Mouse (Mus musculus) macrophage (primary cell): Measurements from ENCODE around the gene Txndc9. TPM values are rescaled to one million over a fixed set of nuclear protein-coding genes. Genes with fewer than 3 reads are reported as not detected.

ENCODE experiments used
- H3K27ac ChIP-seq: fragments of 350-480 bp; formaldehyde crosslinking; 2 replicates; pipeline ENCODE4 v1.9.0; 2021
- H3K36me3 ChIP-seq: fragments of 350-480 bp; formaldehyde crosslinking; 2 replicates; pipeline ENCODE4 v1.9.0; 2021; ENCODE audit errors: inconsistent target
- H3K4me3 ChIP-seq: fragments of 350-480 bp; formaldehyde crosslinking; 2 replicates; pipeline ENCODE4 v1.9.0; 2021; ENCODE audit errors: inconsistent target
- H3K79me2 ChIP-seq: fragments of 350-480 bp; formaldehyde crosslinking; 2 replicates; pipeline ENCODE4 v1.9.0; 2021; ENCODE audit errors: inconsistent target
- WGBS: methylation state at CpG from one replicate; pipeline ENCODE4 v1.1.7; 2026; ENCODE audit warnings: inconsistent platforms; ENCODE audit not compliant: missing documents; 5-methylcytosine and 5-hydroxymethylcytosine counted together
- polyA plus RNA-seq: library from polyadenylated mRNA; stranded (reverse); fragments of 250-400 nt; gene quantifications from 3 replicates; pipeline ENCODE4 v1.2.4, GENCODE M21; 2018; ENCODE audit warnings: inconsistent platforms
- total RNA-seq, 78 experiments: library from RNA; depleted of rRNA; stranded (reverse); fragments of 250-400 nt; gene quantifications; 1 replicate in 9 of 78; 2 replicates in 24 of 78; 3 replicates in 43 of 78; 4 replicates in 2 of 78; pipeline ENCODE4 v1.2.4; 2018; ENCODE audit warnings: inconsistent platforms in 56 of 78

Txndc9 gene
- total RNA-seq (2018; cell fraction: chromatin; rRNA removed) = 100 to 1,000 TPM in 14 of 26 experiments, 10 to 100 TPM in 12; 60.4 to 157 (median 103) TPM
- total RNA-seq (2018; cell fraction: cytosol; rRNA removed) = 10 to 100 TPM; 50.3 to 74.5 (median 60.6) TPM
- 100 to 1,000 TPM in 10 of 26 experiments, 10 to 100 TPM in 16; 62.7 to 133 (median 95.9) TPM for total RNA-seq (2018; cell fraction: nucleus; rRNA removed)
- polyA plus RNA-seq = 51.7 to 80.7 TPM (median 53.0 TPM) in 3 replicates

DNA sequence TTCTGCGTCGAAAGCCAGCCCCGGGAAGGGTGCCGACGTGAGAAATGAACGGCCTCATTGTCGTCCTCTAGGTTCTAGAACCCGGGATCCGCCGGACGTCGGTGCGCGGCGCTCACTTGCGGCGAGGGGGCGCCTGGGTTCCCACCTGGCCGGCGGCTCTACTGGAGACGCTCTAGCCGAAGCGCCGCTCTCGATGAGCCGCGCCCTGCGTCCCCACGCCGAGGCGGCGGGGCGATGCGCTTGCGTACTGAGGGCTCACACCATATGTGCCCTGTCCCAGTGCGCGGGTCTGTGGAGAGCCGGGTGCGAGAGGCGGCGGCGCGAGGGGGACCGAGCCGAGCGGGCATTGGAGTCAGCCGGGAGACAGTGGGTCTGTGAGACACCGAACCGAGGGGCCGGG lies at the start of gene Txndc9, which contains the start of gene Eif5b:
Txndc9 (minus strand) TSS at position 27 of the 400 bp plus-strand sequence.
Eif5b (plus strand) TSS at position 144 of the 400 bp plus-strand sequence.
- Histone ChIP-seq H3K4me3 (peak within 1 kb of the TSS; percentile 83), H3K79me2 (peaks cover 84% of the 10 kb centered on the region), H3K27ac (peak within 1 kb of the TSS; percentile 78), H3K36me3 (peaks cover 27% of the 10 kb centered on the region)
- WGBS = under 1% methylated on average over 50 of the region's 50 CpGs

DNA sequence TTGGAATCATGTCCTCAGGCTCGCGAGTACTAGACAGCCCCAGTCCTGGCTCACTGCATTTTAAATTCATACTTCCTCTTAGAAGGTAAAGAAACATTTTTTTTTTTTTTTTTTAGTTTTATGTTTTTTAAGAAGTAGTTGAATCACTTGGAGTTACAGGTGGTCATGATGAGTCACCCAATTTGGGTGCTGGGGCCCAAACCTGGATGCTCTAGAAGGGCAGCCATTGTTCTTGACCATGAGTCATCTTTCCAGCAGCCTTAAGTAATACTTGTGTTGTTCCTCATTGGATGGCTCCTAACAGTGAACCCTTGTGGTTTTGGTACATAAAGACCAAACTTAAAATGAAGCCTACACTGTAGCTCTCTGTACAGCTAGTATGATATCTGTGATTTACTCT lies 41.2 kb upstream of the Txndc9 start:
- H3K79me2 ChIP-seq = no peaks in the 10 kb centered on the region
- no peak overlapping the region for H3K27ac ChIP-seq
- H3K4me3 ChIP-seq = no peak overlapping the region
- WGBS = 95% methylated on average over 2 of the region's 2 CpGs
- H3K36me3 ChIP-seq = peaks cover 78% of the 10 kb centered on the region

GRCm38 (mm10) chr1:38037375-38037774 lies 39.7 kb upstream of the Txndc9 start:
- WGBS = 94% methylated on average over 5 of the region's 5 CpGs
- no peaks in the 10 kb centered on the region for H3K79me2 ChIP-seq
- H3K36me3 ChIP-seq = peaks cover 81% of the 10 kb centered on the region
- no peak overlapping the region for H3K27ac ChIP-seq
- H3K4me3 ChIP-seq = no peak overlapping the region

GRCm38 (mm10) chr1:38035521-38035920 lies 37.8 kb upstream of the Txndc9 start:
- no peak overlapping the region for H3K4me3 ChIP-seq
- WGBS = 92% methylated on average over 4 of the region's 4 CpGs
- no peak overlapping the region for H3K27ac ChIP-seq
- H3K36me3 ChIP-seq = peaks cover 73% of the 10 kb centered on the region
- H3K79me2 ChIP-seq = no peaks in the 10 kb centered on the region

DNA sequence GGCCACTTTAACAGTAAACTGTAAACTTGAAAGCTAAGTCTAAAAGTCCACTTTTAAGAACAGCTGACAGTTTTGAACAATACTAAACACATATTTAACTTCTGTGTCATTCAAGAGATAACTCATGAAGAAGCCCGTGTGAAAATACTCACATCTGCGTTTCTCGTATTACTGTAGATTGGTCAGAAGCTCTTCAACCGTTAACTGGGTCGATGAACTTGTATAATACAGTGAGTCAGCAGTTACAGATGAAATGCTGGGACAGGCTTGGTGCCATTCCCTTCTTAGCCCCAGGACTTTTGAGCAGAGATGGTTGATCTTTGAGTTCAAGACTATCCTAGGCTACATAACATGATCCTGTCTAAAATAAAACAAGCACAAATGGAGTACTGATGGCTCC lies 33.7 kb upstream of the Txndc9 start:
- peaks cover 57% of the 10 kb centered on the region for H3K36me3 ChIP-seq
- peaks cover 14% of the 10 kb centered on the region; the same call in 1 of the 2 replicates for H3K79me2 ChIP-seq
- H3K4me3 ChIP-seq = no peak overlapping the region

GRCm38 (mm10) chr1:38027301-38027700 lies 29.6 kb upstream of the Txndc9 start:
- no peak overlapping the region for H3K4me3 ChIP-seq
- H3K36me3 ChIP-seq = peaks cover 39% of the 10 kb centered on the region
- no peak overlapping the region for H3K27ac ChIP-seq
- WGBS = 92% methylated on average over 6 of the region's 7 CpGs
- H3K79me2 ChIP-seq = peaks cover 35% of the 10 kb centered on the region; the same call in 1 of the 2 replicates

More for the DNA sequence above, 33.7 kb upstream of the Txndc9 start:
- WGBS = 76% methylated on average over 5 of the region's 5 CpGs
- no peak overlapping the region for H3K27ac ChIP-seq

GRCm38 (mm10) chr1:38014551-38015203 lies 17.0 kb upstream of the Txndc9 start:
- Histone ChIP-seq H3K36me3 (peaks cover 12% of the 10 kb centered on the region), H3K27ac (no peak overlapping the region), H3K79me2 (peaks cover 80% of the 10 kb centered on the region), H3K4me3 (no peak overlapping the region)
- WGBS = 100% methylated on average over 2 of the region's 2 CpGs

DNA sequence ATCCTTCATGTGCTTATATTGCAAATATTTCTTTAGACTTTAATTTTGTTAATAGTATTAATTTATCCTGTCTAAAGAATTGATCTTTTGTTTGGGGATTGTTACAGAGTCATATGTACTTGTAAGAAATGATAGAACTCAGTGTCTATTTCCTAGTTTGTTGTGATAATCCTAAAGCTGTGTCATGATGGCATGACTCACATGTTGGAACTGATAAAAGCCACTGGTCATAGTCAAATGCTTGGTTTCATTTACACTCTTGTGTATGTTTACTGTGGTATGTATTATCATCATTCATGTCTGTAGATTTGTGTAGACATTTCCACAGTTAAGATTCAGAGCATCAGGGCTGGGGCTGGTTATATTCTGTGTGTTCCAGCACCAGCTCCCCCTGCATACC lies 14.8 kb upstream of the Txndc9 start:
- no peaks in the 10 kb centered on the region; the same call in 1 of the 2 replicates for H3K36me3 ChIP-seq
- peak overlapping the region; percentile 74 for H3K27ac ChIP-seq
- H3K79me2 ChIP-seq = peaks cover 92% of the 10 kb centered on the region
- no peak overlapping the region for H3K4me3 ChIP-seq

- Histone ChIP-seq H3K79me2 (peaks cover 92% of the 10 kb centered on the region), H3K36me3 (no peaks in the 10 kb centered on the region), H3K4me3 (no peak overlapping the region), H3K27ac (peak overlapping the region; percentile 74)
- 6% methylated on average over 3 of the region's 3 CpGs for WGBS
Observed at GRCm38 (mm10) chr1:38012104-38012503, 14.4 kb upstream of the Txndc9 start.

- H3K79me2 ChIP-seq = peaks cover 92% of the 10 kb centered on the region
- 59% methylated on average over 6 of the region's 6 CpGs for WGBS
- peak overlapping the region; percentile 74 for H3K27ac ChIP-seq
- no peaks in the 10 kb centered on the region for H3K36me3 ChIP-seq
- no peak overlapping the region for H3K4me3 ChIP-seq
Observed at GRCm38 (mm10) chr1:38011647-38012046, 14.0 kb upstream of the Txndc9 start.

- Histone ChIP-seq H3K79me2 (peaks cover 100% of the 10 kb centered on the region), H3K36me3 (no peaks in the 10 kb centered on the region), H3K4me3 (no peak overlapping the region), H3K27ac (no peak overlapping the region)
- 89% methylated on average over 3 of the region's 3 CpGs for WGBS
Observed at GRCm38 (mm10) chr1:38006741-38007140, 9.0 kb upstream of the Txndc9 start.

- WGBS = 95% methylated on average over 3 of the region's 3 CpGs
- H3K27ac ChIP-seq = no peak overlapping the region
- H3K79me2 ChIP-seq = peaks cover 96% of the 10 kb centered on the region
- no peaks in the 10 kb centered on the region for H3K36me3 ChIP-seq
- no peak overlapping the region for H3K4me3 ChIP-seq
Observed at GRCm38 (mm10) chr1:38003046-38003445, 5.4 kb upstream of the Txndc9 start.

GRCm38 (mm10) chr1:38001956-38002355 lies 4.3 kb upstream of the Txndc9 start:
- Histone ChIP-seq H3K27ac (no peak overlapping the region), H3K79me2 (peaks cover 86% of the 10 kb centered on the region), H3K4me3 (no peak overlapping the region), H3K36me3 (no peaks in the 10 kb centered on the region)
- 93% methylated on average over 7 of the region's 9 CpGs for WGBS

DNA sequence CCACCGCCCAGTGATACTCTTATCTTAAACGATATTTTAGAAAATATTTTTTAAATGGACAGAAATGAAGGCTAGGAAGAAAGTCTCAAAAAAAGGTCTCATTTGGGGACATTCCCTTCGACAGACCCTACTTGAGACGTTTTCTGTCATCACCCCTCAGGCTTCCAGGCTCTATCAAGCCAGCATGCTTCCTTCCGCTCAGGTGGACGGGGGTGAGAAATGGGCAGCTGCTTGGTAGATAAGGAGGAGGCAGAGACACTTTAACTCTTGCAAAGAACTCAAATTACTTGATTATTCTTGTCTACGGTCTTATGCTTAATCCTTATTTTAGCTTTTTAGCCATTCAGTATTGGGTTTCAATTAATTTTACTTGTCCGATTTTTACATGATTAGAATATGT lies 3.2 kb upstream of the Txndc9 start:
- no peak overlapping the region for H3K27ac ChIP-seq
- no peak overlapping the region for H3K4me3 ChIP-seq
- peaks cover 84% of the 10 kb centered on the region for H3K79me2 ChIP-seq
- 97% methylated on average over 8 of the region's 8 CpGs for WGBS
- no peaks in the 10 kb centered on the region for H3K36me3 ChIP-seq

- 0 out of 2 replicates have a peak overlapping the region, but pooled peaks have one; percentile 1 for H3K27ac ChIP-seq
- no peak overlapping the region for H3K4me3 ChIP-seq
- peaks cover 11% of the 10 kb centered on the region for H3K36me3 ChIP-seq
- peaks cover 84% of the 10 kb centered on the region for H3K79me2 ChIP-seq
- WGBS = 75% methylated on average over 3 of the region's 3 CpGs
Observed at GRCm38 (mm10) chr1:37999552-37999951, 1.9 kb upstream of the Txndc9 start.
